In genomic region chr3:137512411-137512810, GRCm38 (mm10) we compare ENCODE assay signal across 15 mouse cellular contexts.
DNase-seq lines count a peak whose midpoint lies in the region; ATAC-seq and TF ChIP-seq lines count a peak whose summit lies in the region.
"Had no signal": no experiment of that assay in that cellular context is flagged by ENCODE, and none has a peak within 500 bp of the region (broad histone marks: within the 10 kb centered on the region; RNA-seq: fewer than 3 reads in every experiment).

No protein-coding gene starts in this region.

- 36% methylated on average over 2 of the region's 2 CpGs for WGBS in hindbrain, postnatal 0 days
- 49% methylated on average over 2 of the region's 2 CpGs for WGBS in hindbrain, embryonic 16.5 days
- 44% methylated on average over 2 of the region's 2 CpGs for WGBS in cerebellum, adult 2 months

- 0 out of 2 replicates have a peak overlapping the region, but pooled peaks have one; percentile 3 for H3K27ac ChIP-seq in hindbrain, postnatal 0 days
- H3K27ac ChIP-seq in hindbrain, embryonic 16.5 days (ENCODE audit: low read depth, low read length), result no peak overlapping the region
- H3K27ac ChIP-seq in cerebellum, adult 2 months (ENCODE audit: insufficient read depth, low read length), result no peak overlapping the region
- peak overlapping the region; percentile 29; the same call in 1 of the 2 replicates for H3K27ac ChIP-seq in embryonic fibroblast, embryonic 13.5 days (ENCODE audit: insufficient read depth, low read length)
- H3K27ac ChIP-seq: heart, embryonic 10.5 days; limb, embryonic 12.5 days; liver, embryonic 13.5 days; stomach, postnatal 0 days had no signal

- no peak for DNase-seq in hindbrain, postnatal 0 days (ENCODE audit: low spot score)
- DNase-seq in cerebellum, adult 2 months, result peak; percentile 9 to 25
- DNase-seq in cerebellum, postnatal 36 days, result peak; percentile 9 to 12
- DNase-seq in liver, result no peak
- DNase-seq in heart, postnatal 36 days, result no peak
- DNase-seq: B cell, adult 2 months; kidney, adult 8-10 months; liver, embryonic 13.5 days; lung, postnatal 4 days had no signal

- H3K9ac ChIP-seq in hindbrain, postnatal 0 days (replicated peaks; ENCODE audit: low read length), result no peak overlapping the region
- no peak overlapping the region for H3K9ac ChIP-seq in hindbrain, embryonic 16.5 days (ENCODE audit: low read depth, low read length)
- H3K9ac ChIP-seq: limb, embryonic 12.5 days; liver, embryonic 13.5 days; lung, embryonic 14.5 days had no signal

- no peaks in the 10 kb centered on the region for H3K9me3 ChIP-seq in hindbrain, postnatal 0 days (ENCODE audit: low read length)
- no peaks in the 10 kb centered on the region for H3K9me3 ChIP-seq in hindbrain, embryonic 16.5 days (ENCODE audit: control insufficient read depth, low read length)
- H3K9me3 ChIP-seq: heart, embryonic 10.5 days; limb, embryonic 12.5 days; liver, embryonic 13.5 days had no signal

- H3K4me1 ChIP-seq in hindbrain, postnatal 0 days (ENCODE audit: insufficient read depth, low read length), result no peaks in the 10 kb centered on the region
- H3K4me1 ChIP-seq in hindbrain, embryonic 16.5 days (ENCODE audit: control insufficient read depth, insufficient read depth, low read depth, low read length), result peaks cover 5% of the 10 kb centered on the region; the same call in 1 of the 2 replicates
- peaks cover 17% of the 10 kb centered on the region for H3K4me1 ChIP-seq in cerebellum, adult 2 months (ENCODE audit: control insufficient read depth, insufficient read depth, low read length)
- no peaks in the 10 kb centered on the region; the same call in 1 of the 2 replicates for H3K4me1 ChIP-seq in embryonic fibroblast, embryonic 13.5 days (ENCODE audit: control insufficient read depth, insufficient read depth, low read length)
- H3K4me1 ChIP-seq: heart, embryonic 10.5 days; liver, embryonic 13.5 days had no signal

- no peaks in the 10 kb centered on the region for H3K36me3 ChIP-seq in hindbrain, postnatal 0 days (ENCODE audit: insufficient read depth, low read length)
- H3K36me3 ChIP-seq in hindbrain, embryonic 16.5 days (ENCODE audit: control insufficient read depth, insufficient read depth, low read length), result no peaks in the 10 kb centered on the region
- H3K36me3 ChIP-seq: heart, embryonic 10.5 days; limb, embryonic 12.5 days; liver, embryonic 13.5 days had no signal

- H3K4me2 ChIP-seq in hindbrain, postnatal 0 days (ENCODE audit: low read depth, low read length), result no peak overlapping the region
- no peak overlapping the region for H3K4me2 ChIP-seq in hindbrain, embryonic 16.5 days (ENCODE audit: low read length)
- H3K4me2 ChIP-seq: limb, embryonic 12.5 days; liver, embryonic 13.5 days; lung, embryonic 14.5 days had no signal

- no peak overlapping the region for H3K4me3 ChIP-seq in hindbrain, postnatal 0 days (ENCODE audit: low read length)
- H3K4me3 ChIP-seq in hindbrain, embryonic 16.5 days (ENCODE audit: low read length), result no peak overlapping the region
- H3K4me3 ChIP-seq in cerebellum, adult 2 months (replicated peaks; ENCODE audit: insufficient read depth, low read depth, low read length), result no peak overlapping the region
- H3K4me3 ChIP-seq in embryonic fibroblast, embryonic 13.5 days (ENCODE audit: insufficient read depth, low read length), result no peak overlapping the region
- H3K4me3 ChIP-seq: heart, embryonic 10.5 days; limb, embryonic 12.5 days; liver, embryonic 13.5 days had no signal

- no peak for TF ChIP-seq CTCF in hindbrain, postnatal 0 days (IDR thresholded peaks at IDR 0.05; ENCODE audit: low read depth)
- TF ChIP-seq CTCF in cerebellum, adult 2 months (IDR thresholded peaks at IDR 0.05; ENCODE audit: borderline replicate concordance, insufficient read depth, low read depth, low read length), result no peak
- TF ChIP-seq CTCF in embryonic fibroblast, embryonic 13.5 days (IDR thresholded peaks at IDR 0.05; ENCODE audit: borderline replicate concordance, insufficient read depth, low read length), result no peak

- intact Hi-C loops in heart, postnatal 36 days (cut with DNase I), result no loop called here

- TF ChIP-seq POLR2A in cerebellum, adult 2 months (IDR thresholded peaks at IDR 0.05; ENCODE audit: borderline replicate concordance, insufficient read depth, low read length), result no peak
- TF ChIP-seq POLR2A in embryonic fibroblast, embryonic 13.5 days (IDR thresholded peaks at IDR 0.05; ENCODE audit: low read depth, low read length), result no peak

- no peaks in the 10 kb centered on the region for H3K27me3 ChIP-seq in hindbrain, postnatal 0 days (ENCODE audit: insufficient read depth, low read length)
- H3K27me3 ChIP-seq in hindbrain, embryonic 16.5 days (replicated peaks; ENCODE audit: control insufficient read depth, insufficient read depth, low read length), result no peaks in the 10 kb centered on the region
- no peaks in the 10 kb centered on the region for H3K27me3 ChIP-seq in cerebellum, adult 2 months (ENCODE audit: control insufficient read depth, insufficient read depth, low read length)
- H3K27me3 ChIP-seq: limb, embryonic 12.5 days; liver, embryonic 13.5 days had no signal

- no peak for ATAC-seq in hindbrain, postnatal 0 days
- ATAC-seq in hindbrain, embryonic 16.5 days, result no peak

Comparison
In these comparisons a context has a peak if more than half of its experiments do, and no peak if none do; other contexts are left out.
1. H3K27ac ChIP-seq: peak in hindbrain, postnatal 0 days (single experiment) and embryonic fibroblast, embryonic 13.5 days (single experiment); none in hindbrain, embryonic 16.5 days (single experiment) and cerebellum, adult 2 months (single experiment).
2. DNase-seq: peak in cerebellum, adult 2 months (2 of 2) and cerebellum, postnatal 36 days (2 of 2); none in hindbrain, postnatal 0 days (single experiment), liver (single experiment) and heart, postnatal 36 days (0 of 2).